Mouse (Mus musculus): ENCODE results near the gene Brk1.

Gene Brk1

GRCm38 (mm10) chr6:113604432-113605223 is at the start of gene Brk1:
Brk1 (plus strand) TSS chr6:113604772.
- DNase-seq (ENCODE audit: extremely low spot score), result peak; percentile 88

- DNase-seq (ENCODE audit: extremely low spot score), result no peak
Measured at GRCm38 (mm10) chr6:113559736-113560135, 44.8 kb upstream of the Brk1 start.

- DNase-seq (ENCODE audit: extremely low spot score), result no peak
Measured at GRCm38 (mm10) chr6:113564557-113564956, 40.0 kb upstream of the Brk1 start.

GRCm38 (mm10) chr6:113576044-113576443 is 28.5 kb upstream of the Brk1 start:
- no peak for DNase-seq (ENCODE audit: extremely low spot score)

- DNase-seq (ENCODE audit: extremely low spot score), result no peak
Measured at GRCm38 (mm10) chr6:113579306-113579705, 25.3 kb upstream of the Brk1 start.

- no peak for DNase-seq (ENCODE audit: extremely low spot score)
Measured at GRCm38 (mm10) chr6:113583023-113583422, 21.5 kb upstream of the Brk1 start.

- no peak for DNase-seq (ENCODE audit: extremely low spot score)
Measured at GRCm38 (mm10) chr6:113585065-113585464, 19.5 kb upstream of the Brk1 start.

GRCm38 (mm10) chr6:113586466-113587183 is 17.9 kb upstream of the Brk1 start:
- no peak for DNase-seq (ENCODE audit: extremely low spot score)

GRCm38 (mm10) chr6:113592637-113593036 is 11.9 kb upstream of the Brk1 start:
- DNase-seq (ENCODE audit: extremely low spot score), result no peak

GRCm38 (mm10) chr6:113597945-113598344 is 6.6 kb upstream of the Brk1 start:
- no peak for DNase-seq (ENCODE audit: extremely low spot score)

GRCm38 (mm10) chr6:113599833-113600232 is 4.7 kb upstream of the Brk1 start:
- no peak for DNase-seq (ENCODE audit: extremely low spot score)

- DNase-seq (ENCODE audit: extremely low spot score), result peak; percentile 12
Measured at GRCm38 (mm10) chr6:113600543-113601139, 3.9 kb upstream of the Brk1 start, which contains the start of gene Fancd2os. Fancd2os (minus strand) TSS chr6:113600715.

GRCm38 (mm10) chr6:113602821-113603220 is 1.8 kb upstream of the Brk1 start:
- no peak for DNase-seq (ENCODE audit: extremely low spot score)

- no peak for DNase-seq (ENCODE audit: extremely low spot score)
Measured at GRCm38 (mm10) chr6:113603993-113604392, 579 bp upstream of the Brk1 start.

- no peak for DNase-seq (ENCODE audit: extremely low spot score)
Measured at GRCm38 (mm10) chr6:113605224-113605545, 613 bp downstream of the Brk1 start.

GRCm38 (mm10) chr6:113608871-113609270 is 4.3 kb downstream of the Brk1 start:
- no peak for DNase-seq (ENCODE audit: extremely low spot score)

GRCm38 (mm10) chr6:113609293-113609692 is 4.7 kb downstream of the Brk1 start:
- DNase-seq (ENCODE audit: extremely low spot score), result no peak

- no peak for DNase-seq (ENCODE audit: extremely low spot score)
Measured at GRCm38 (mm10) chr6:113612258-113612969, 7.8 kb downstream of the Brk1 start.

- no peak for DNase-seq (ENCODE audit: extremely low spot score)
Measured at GRCm38 (mm10) chr6:113614152-113614551, 9.6 kb downstream of the Brk1 start.

GRCm38 (mm10) chr6:113614997-113615396 is 10.4 kb downstream of the Brk1 start:
- no peak for DNase-seq (ENCODE audit: extremely low spot score)

GRCm38 (mm10) chr6:113615489-113615888 is 10.9 kb downstream of the Brk1 start:
- no peak for DNase-seq (ENCODE audit: extremely low spot score)

GRCm38 (mm10) chr6:113623386-113623785 is 18.8 kb downstream of the Brk1 start:
- DNase-seq (ENCODE audit: extremely low spot score), result no peak
